Mouse (Mus musculus): ENCODE data around the gene Fam20c. TPM values are rescaled to one million over a fixed set of nuclear protein-coding genes. Genes with fewer than 3 reads are reported as not detected.

Gene Fam20c
- polyA plus RNA-seq, 1 experiment from 2014 or later: 44.0 TPM

GRCm38 (mm10) chr5:138753946-138754302, 390 bp upstream of the Fam20c start:
- Histone ChIP-seq H3K4me2 (ENCODE audit: low read length) (peak overlapping the region; percentile 83), H3K27ac (ENCODE audit: low read depth, low read length) (peak overlapping the region; percentile 97), H3K9ac (ENCODE audit: low read depth, low read length) (peak overlapping the region; percentile 94), H3K4me3 (ENCODE audit: low read length) (peak overlapping the region; percentile 81), H3K9me3 (ENCODE audit: control insufficient read depth, low read length) (no peaks in the 10 kb centered on the region), H3K27me3 (replicated peaks; ENCODE audit: control insufficient read depth, insufficient read depth, low read length) (no peaks in the 10 kb centered on the region), H3K4me1 (ENCODE audit: control insufficient read depth, insufficient read depth, low read depth, low read length) (peaks cover 36% of the 10 kb centered on the region), H3K36me3 (ENCODE audit: control insufficient read depth, insufficient read depth, low read length) (peaks cover 2% of the 10 kb centered on the region)
- 2% methylated on average over 9 of the region's 9 CpGs for WGBS
- peak; percentile 55 for ATAC-seq

- Histone ChIP-seq H3K4me2 (ENCODE audit: low read length) (peak overlapping the region; percentile 83), H3K4me1 (ENCODE audit: control insufficient read depth, insufficient read depth, low read depth, low read length) (peaks cover 46% of the 10 kb centered on the region), H3K9me3 (ENCODE audit: control insufficient read depth, low read length) (no peaks in the 10 kb centered on the region), H3K27ac (ENCODE audit: low read depth, low read length) (peak overlapping the region; percentile 97), H3K9ac (ENCODE audit: low read depth, low read length) (peak overlapping the region; percentile 94), H3K36me3 (ENCODE audit: control insufficient read depth, insufficient read depth, low read length) (peaks cover 8% of the 10 kb centered on the region), H3K4me3 (ENCODE audit: low read length) (peak overlapping the region; percentile 81), H3K27me3 (replicated peaks; ENCODE audit: control insufficient read depth, insufficient read depth, low read length) (no peaks in the 10 kb centered on the region)
- no peak for ATAC-seq
- 0% methylated on average over 34 of the region's 34 CpGs for WGBS
These were observed 773 bp downstream of the Fam20c start for GRCm38 (mm10) chr5:138755121-138755452.

DNA sequence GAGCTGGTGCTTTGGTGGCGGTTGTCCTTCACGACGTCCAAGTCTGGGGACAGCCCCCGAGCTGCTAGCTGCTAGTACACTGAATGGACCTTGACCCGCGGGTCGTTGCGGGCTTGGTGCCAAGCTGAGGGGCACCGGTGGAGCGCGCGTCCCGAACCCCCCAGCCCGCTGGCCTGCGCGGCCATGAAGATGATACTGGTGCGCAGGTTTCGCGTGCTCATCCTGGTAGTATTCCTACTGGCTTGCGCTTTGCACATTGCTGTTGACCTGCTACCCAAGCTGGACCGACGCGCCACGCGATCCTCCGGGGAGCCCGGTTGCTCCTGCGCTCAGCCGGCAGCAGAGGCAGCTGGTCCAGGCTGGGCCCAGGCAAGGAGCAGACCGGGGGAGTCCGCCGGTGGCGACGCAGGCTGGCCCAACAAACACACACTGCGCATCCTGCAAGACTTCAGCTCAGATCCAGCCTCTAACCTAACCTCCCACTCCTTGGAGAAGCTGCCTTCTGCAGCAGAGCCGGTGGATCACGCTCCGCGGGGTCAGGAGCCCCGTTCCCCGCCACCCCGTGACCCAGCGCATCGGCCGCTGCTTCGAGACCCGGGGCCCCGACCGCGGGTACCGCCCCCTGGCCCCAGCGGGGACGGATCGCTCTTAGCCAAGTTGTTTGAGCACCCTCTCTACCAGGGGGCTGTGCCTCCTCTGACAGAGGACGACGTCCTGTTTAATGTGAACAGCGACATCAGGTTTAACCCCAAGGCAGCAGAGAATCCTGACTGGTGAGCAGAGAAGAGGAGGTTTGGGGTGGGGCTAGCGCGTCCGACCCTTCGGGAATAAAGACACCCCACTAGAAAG, 1.4 kb downstream of the Fam20c start:
- Histone ChIP-seq H3K36me3 (ENCODE audit: control insufficient read depth, insufficient read depth, low read length) (peaks cover 11% of the 10 kb centered on the region), H3K4me3 (ENCODE audit: low read length) (peak overlapping the region; percentile 81), H3K4me1 (ENCODE audit: control insufficient read depth, insufficient read depth, low read depth, low read length) (peaks cover 52% of the 10 kb centered on the region), H3K27ac (ENCODE audit: low read depth, low read length) (peak overlapping the region; percentile 97), H3K4me2 (ENCODE audit: low read length) (peak overlapping the region; percentile 83), H3K9ac (ENCODE audit: low read depth, low read length) (peak overlapping the region; percentile 94), H3K27me3 (replicated peaks; ENCODE audit: control insufficient read depth, insufficient read depth, low read length) (no peaks in the 10 kb centered on the region), H3K9me3 (ENCODE audit: control insufficient read depth, low read length) (no peaks in the 10 kb centered on the region)
- WGBS: under 1% methylated on average over 50 of the region's 61 CpGs
- peak; percentile 4; the same call in 1 of the 2 replicates for ATAC-seq

DNA sequence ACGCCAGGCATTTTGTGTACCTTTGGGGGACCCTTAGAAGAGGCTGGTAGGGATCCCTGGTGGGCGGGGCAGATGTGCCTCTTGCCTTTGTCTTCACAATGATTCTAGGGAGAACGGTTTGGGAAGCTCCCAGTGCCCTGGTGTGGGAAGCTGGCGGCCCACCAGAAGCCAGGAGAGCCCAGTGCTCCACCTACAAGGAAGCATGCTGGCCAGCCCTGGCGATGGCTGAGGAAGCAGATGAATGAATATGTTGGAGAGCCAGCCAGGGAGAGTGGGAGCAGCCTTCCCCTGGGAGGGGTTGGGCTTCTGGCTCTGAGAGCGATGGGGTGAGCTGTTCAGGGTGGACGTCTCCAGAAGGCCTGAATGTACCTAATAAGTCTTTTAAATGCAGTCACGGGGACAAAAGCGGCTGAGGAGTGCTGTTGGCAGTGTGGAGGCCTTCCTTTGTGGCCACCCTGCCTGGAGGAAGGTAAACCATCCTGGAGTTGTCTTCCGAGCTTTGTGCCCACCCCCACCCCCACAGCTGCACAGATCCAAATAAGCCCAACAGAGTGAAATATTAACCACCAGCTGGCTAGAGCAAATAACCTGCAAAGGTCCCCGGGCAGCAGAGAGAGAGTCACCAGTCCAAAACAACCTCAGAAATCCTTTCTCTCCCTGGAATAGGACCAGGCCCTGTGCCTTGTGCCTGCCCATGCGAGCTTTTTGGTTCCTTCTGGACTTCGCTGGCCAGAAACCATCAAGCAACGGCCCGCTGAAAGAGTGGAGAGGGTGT, 2.2 kb downstream of the Fam20c start:
- WGBS: 11% methylated on average over 15 of the region's 15 CpGs
- Histone ChIP-seq H3K9ac (ENCODE audit: low read depth, low read length) (peak overlapping the region; percentile 94), H3K4me2 (ENCODE audit: low read length) (peak overlapping the region; percentile 83), H3K27me3 (replicated peaks; ENCODE audit: control insufficient read depth, insufficient read depth, low read length) (no peaks in the 10 kb centered on the region), H3K9me3 (ENCODE audit: control insufficient read depth, low read length) (no peaks in the 10 kb centered on the region), H3K4me3 (ENCODE audit: low read length) (peak overlapping the region; percentile 81), H3K27ac (ENCODE audit: low read depth, low read length) (peak overlapping the region; percentile 97), H3K36me3 (ENCODE audit: control insufficient read depth, insufficient read depth, low read length) (peaks cover 11% of the 10 kb centered on the region), H3K4me1 (ENCODE audit: control insufficient read depth, insufficient read depth, low read depth, low read length) (peaks cover 60% of the 10 kb centered on the region)
- peak; percentile 15 for ATAC-seq

DNA sequence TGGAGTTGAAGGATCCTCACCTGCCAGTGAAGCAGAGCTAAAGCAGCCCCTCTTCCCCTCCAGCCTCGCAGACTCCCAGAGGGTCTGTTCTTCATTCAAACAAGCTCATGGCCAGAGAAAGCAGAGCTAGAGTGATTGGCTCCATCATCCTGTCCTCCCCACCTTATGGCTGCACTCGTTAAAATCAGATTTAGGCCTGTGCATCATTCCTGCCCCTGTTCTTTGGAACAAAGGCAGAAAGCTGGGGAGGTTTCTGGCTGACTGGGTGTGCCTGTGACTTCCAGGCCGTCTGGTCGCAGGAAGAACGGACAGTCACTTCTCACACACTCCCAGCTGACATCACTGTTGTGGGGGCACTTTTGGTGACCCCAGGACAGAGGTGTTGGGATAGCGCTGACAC, 2.8 kb downstream of the Fam20c start:
- Histone ChIP-seq H3K27me3 (replicated peaks; ENCODE audit: control insufficient read depth, insufficient read depth, low read length) (no peaks in the 10 kb centered on the region), H3K9me3 (ENCODE audit: control insufficient read depth, low read length) (no peaks in the 10 kb centered on the region), H3K4me2 (ENCODE audit: low read length) (peak overlapping the region; percentile 83), H3K4me1 (ENCODE audit: control insufficient read depth, insufficient read depth, low read depth, low read length) (peaks cover 63% of the 10 kb centered on the region), H3K4me3 (ENCODE audit: low read length) (peak overlapping the region; percentile 81), H3K9ac (ENCODE audit: low read depth, low read length) (peak overlapping the region; percentile 94), H3K36me3 (ENCODE audit: control insufficient read depth, insufficient read depth, low read length) (peaks cover 11% of the 10 kb centered on the region), H3K27ac (ENCODE audit: low read depth, low read length) (peak overlapping the region; percentile 97)
- ATAC-seq: no peak
- WGBS: 42% methylated on average over 6 of the region's 6 CpGs

- Histone ChIP-seq H3K9ac (ENCODE audit: low read depth, low read length) (peak overlapping the region; percentile 94), H3K4me1 (ENCODE audit: control insufficient read depth, insufficient read depth, low read depth, low read length) (peaks cover 63% of the 10 kb centered on the region), H3K36me3 (ENCODE audit: control insufficient read depth, insufficient read depth, low read length) (peaks cover 13% of the 10 kb centered on the region), H3K4me3 (ENCODE audit: low read length) (peak overlapping the region; percentile 81), H3K27ac (ENCODE audit: low read depth, low read length) (no peak overlapping the region; the same call in 1 of the 2 replicates), H3K4me2 (ENCODE audit: low read length) (peak overlapping the region; percentile 83), H3K27me3 (replicated peaks; ENCODE audit: control insufficient read depth, insufficient read depth, low read length) (no peaks in the 10 kb centered on the region), H3K9me3 (ENCODE audit: control insufficient read depth, low read length) (no peaks in the 10 kb centered on the region)
- 87% methylated on average over 12 of the region's 12 CpGs for WGBS
- ATAC-seq: no peak
These were observed 3.3 kb downstream of the Fam20c start for GRCm38 (mm10) chr5:138757616-138758015.

GRCm38 (mm10) chr5:138758533-138758932, 4.2 kb downstream of the Fam20c start:
- Histone ChIP-seq H3K4me3 (ENCODE audit: low read length) (no peak overlapping the region), H3K27ac (ENCODE audit: low read depth, low read length) (no peak overlapping the region), H3K36me3 (ENCODE audit: control insufficient read depth, insufficient read depth, low read length) (peaks cover 20% of the 10 kb centered on the region), H3K9me3 (ENCODE audit: control insufficient read depth, low read length) (no peaks in the 10 kb centered on the region), H3K9ac (ENCODE audit: low read depth, low read length) (no peak overlapping the region; the same call in none of the 2 replicates), H3K27me3 (replicated peaks; ENCODE audit: control insufficient read depth, insufficient read depth, low read length) (no peaks in the 10 kb centered on the region), H3K4me2 (ENCODE audit: low read length) (peak overlapping the region; percentile 83), H3K4me1 (ENCODE audit: control insufficient read depth, insufficient read depth, low read depth, low read length) (peaks cover 60% of the 10 kb centered on the region)
- 52% methylated on average over 3 of the region's 3 CpGs for WGBS
- ATAC-seq: no peak

DNA sequence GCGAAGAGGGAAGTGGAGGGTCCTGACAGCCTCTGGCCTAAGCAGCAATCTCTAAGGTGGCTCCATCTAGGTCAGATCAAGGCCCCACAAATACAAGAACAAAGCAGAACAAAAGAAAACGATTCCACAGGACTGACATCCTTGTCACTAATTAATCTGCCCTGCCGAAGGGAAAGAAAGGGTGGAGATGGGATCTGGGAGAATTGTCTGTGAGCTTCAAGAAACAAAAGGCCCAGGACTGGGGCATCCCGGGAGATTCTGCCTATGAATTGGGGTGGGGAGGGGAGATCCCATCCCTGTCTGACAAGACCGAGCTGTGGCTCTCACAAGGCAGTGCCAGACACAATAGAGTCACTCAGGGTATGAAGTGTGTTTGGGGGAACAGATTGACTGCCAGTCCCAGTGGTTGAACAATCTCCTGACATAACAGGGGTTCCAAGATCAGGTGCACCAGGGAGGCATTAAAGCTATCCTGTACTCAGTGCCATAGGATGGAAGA, 7.6 kb downstream of the Fam20c start:
- Histone ChIP-seq H3K36me3 (ENCODE audit: control insufficient read depth, insufficient read depth, low read length) (peaks cover 26% of the 10 kb centered on the region), H3K27ac (ENCODE audit: low read depth, low read length) (no peak overlapping the region), H3K4me1 (ENCODE audit: control insufficient read depth, insufficient read depth, low read depth, low read length) (peaks cover 49% of the 10 kb centered on the region), H3K9me3 (ENCODE audit: control insufficient read depth, low read length) (no peaks in the 10 kb centered on the region), H3K4me3 (ENCODE audit: low read length) (no peak overlapping the region), H3K9ac (ENCODE audit: low read depth, low read length) (peak overlapping the region; percentile 25; the same call in 1 of the 2 replicates), H3K4me2 (ENCODE audit: low read length) (peak overlapping the region; percentile 17), H3K27me3 (replicated peaks; ENCODE audit: control insufficient read depth, insufficient read depth, low read length) (no peaks in the 10 kb centered on the region)
- no peak for ATAC-seq
- WGBS: 14% methylated on average over 5 of the region's 5 CpGs

DNA sequence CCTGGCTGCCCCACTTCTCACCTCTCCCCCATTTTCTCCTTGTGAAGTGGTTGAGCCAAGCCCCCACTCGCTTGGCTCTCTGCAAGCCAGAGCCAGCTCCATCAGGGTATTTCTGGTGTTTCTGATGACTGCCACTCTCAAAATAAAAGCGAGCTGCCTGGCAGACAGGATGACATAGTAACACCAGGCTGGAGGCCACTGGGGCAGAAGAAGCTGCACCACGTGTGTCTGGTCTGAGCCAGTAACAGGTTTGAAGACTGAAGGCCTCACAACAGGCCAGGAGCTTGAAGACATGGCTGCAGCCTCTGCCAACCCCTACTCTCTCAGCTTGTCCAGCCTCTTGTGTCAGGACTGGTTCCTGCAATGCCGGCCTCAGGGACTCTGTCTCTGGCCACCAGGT, 8.0 kb downstream of the Fam20c start:
- Histone ChIP-seq H3K36me3 (ENCODE audit: control insufficient read depth, insufficient read depth, low read length) (peaks cover 30% of the 10 kb centered on the region), H3K9ac (ENCODE audit: low read depth, low read length) (no peak overlapping the region)

More for the DNA sequence above, 8.0 kb downstream of the Fam20c start:
- Histone ChIP-seq H3K4me1 (ENCODE audit: control insufficient read depth, insufficient read depth, low read depth, low read length) (peaks cover 46% of the 10 kb centered on the region), H3K9me3 (ENCODE audit: control insufficient read depth, low read length) (no peaks in the 10 kb centered on the region), H3K4me3 (ENCODE audit: low read length) (no peak overlapping the region), H3K27me3 (replicated peaks; ENCODE audit: control insufficient read depth, insufficient read depth, low read length) (no peaks in the 10 kb centered on the region), H3K4me2 (ENCODE audit: low read length) (no peak overlapping the region), H3K27ac (ENCODE audit: low read depth, low read length) (no peak overlapping the region)
- 61% methylated on average over 4 of the region's 4 CpGs for WGBS
- no peak for ATAC-seq
